Mouse (Mus musculus) intestine, embryonic 15.5 days (tissue): ENCODE measurements around the gene Gm4553. TPM values are rescaled to one million over a fixed set of nuclear protein-coding genes. Genes with fewer than 3 reads are reported as not detected.
"Not testable (repeated sequence)": the region's sequence is repeated elsewhere in the genome, so short reads cannot be mapped to it uniquely, and the experiment has no call there.

ENCODE experiments used
- ATAC-seq: fragments of 200-750 bp; cut with Nextera tagmentation; 2 replicates; pipeline ENCODE4 v1.8.0; 2017; ENCODE audit warnings: moderate TSS enrichment, moderate library complexity
- H3K27ac ChIP-seq: fragments of 300-500 bp; sonication (generic); 2 replicates; pipeline ENCODE4 v1.5.1; 2015; ENCODE audit warnings: mild to moderate bottlenecking, inconsistent platforms
- H3K27me3 ChIP-seq: fragments of 300-500 bp; sonication (generic); replicated peaks from 2 replicates; pipeline ENCODE4 v1.6.1; 2015; ENCODE audit warnings: inconsistent platforms
- H3K36me3 ChIP-seq: fragments of 300-500 bp; sonication (generic); 2 replicates; pipeline ENCODE4 v1.6.1; 2015; ENCODE audit warnings: inconsistent platforms
- H3K4me1 ChIP-seq: fragments of 300-500 bp; sonication (generic); replicated peaks from 2 replicates; pipeline ENCODE4 v1.6.1; 2015; ENCODE audit warnings: inconsistent platforms
- H3K4me2 ChIP-seq: fragments of 300-500 bp; sonication (generic); replicated peaks from 2 replicates; pipeline ENCODE4 v1.6.1; 2015; ENCODE audit warnings: mild to moderate bottlenecking, inconsistent platforms
- H3K4me3 ChIP-seq: fragments of 300-500 bp; sonication (generic); replicated peaks from 2 replicates; pipeline ENCODE4 v1.5.1; 2015; ENCODE audit warnings: inconsistent platforms
- H3K9ac ChIP-seq: fragments of 300-500 bp; sonication (generic); 2 replicates; pipeline ENCODE4 v1.6.1; 2015; ENCODE audit warnings: inconsistent platforms
- H3K9me3 ChIP-seq: fragments of 300-500 bp; sonication (generic); 2 replicates; pipeline ENCODE4 v1.6.1; 2016; ENCODE audit warnings: inconsistent platforms
- WGBS: fragments of 180-500 bp; shearing (Covaris S2); methylation state at CpG from one replicate; pipeline ENCODE4 v1.1.7; 2015; 5-methylcytosine and 5-hydroxymethylcytosine counted together
- polyA plus RNA-seq: library from polyadenylated mRNA; unstranded; fragments of >200 nt; fragmentation: Nextera tagmentation; extraction: Ambion mirVana; gene quantifications from 2 replicates; pipeline ENCODE4 v1.2.1, GENCODE M21; 2015

Gene Gm4553
- polyA plus RNA-seq, 1 experiment from 2014 or later = not detected

GRCm38 (mm10) chr7:142120629-142121028, 44.9 kb downstream of the Gm4553 start, which contains the start of gene Gm45618:
Gene Gm45618 (minus strand): TSS chr7:142120729.
- ATAC-seq, H3K9me3 ChIP-seq, H3K4me2 ChIP-seq, H3K27me3 ChIP-seq, H3K4me1 ChIP-seq, H3K36me3 ChIP-seq, H3K4me3 ChIP-seq, H3K27ac ChIP-seq, H3K9ac ChIP-seq: not testable (repeated sequence)
- WGBS = 78% methylated on average over 1 of the region's 1 CpGs

GRCm38 (mm10) chr7:142119632-142120031, 45.9 kb downstream of the Gm4553 start:
- H3K4me1 ChIP-seq = no peaks in the 10 kb centered on the region
- ATAC-seq = no peak
- H3K9ac ChIP-seq = no peak overlapping the region
- no peak overlapping the region for H3K4me2 ChIP-seq
- no peak overlapping the region for H3K4me3 ChIP-seq
- H3K27me3 ChIP-seq = no peaks in the 10 kb centered on the region
- no peaks in the 10 kb centered on the region for H3K36me3 ChIP-seq
- no peak overlapping the region for H3K27ac ChIP-seq
- 21% methylated on average over 5 of the region's 5 CpGs for WGBS
- no peaks in the 10 kb centered on the region for H3K9me3 ChIP-seq

Other genes starting within 250 kb of the Gm4553 start
- gene Tollip, start 247.2 kb downstream of the Gm4553 start, polyA plus RNA-seq = 43.9 and 46.2 TPM in 2 replicates
- 1.3 and 1.8 TPM in 2 replicates for gene Brsk2, start 216.0 kb downstream of the Gm4553 start, polyA plus RNA-seq
- gene Mob2, start 104.7 kb downstream of the Gm4553 start, polyA plus RNA-seq = 57.8 and 61.8 TPM in 2 replicates
- 6.6 TPM in 2 replicates for gene Dusp8, start 69.9 kb downstream of the Gm4553 start, polyA plus RNA-seq
- not detected in 2 replicates for gene Gm45618, start 45.0 kb downstream of the Gm4553 start, polyA plus RNA-seq
- not detected in 2 replicates for gene Gm39115, start 29.7 kb downstream of the Gm4553 start, polyA plus RNA-seq
- gene Gm45337, start 21.1 kb downstream of the Gm4553 start, polyA plus RNA-seq = not detected in 2 replicates
- not detected in 2 replicates for gene Gm29735, start 8.6 kb downstream of the Gm4553 start, polyA plus RNA-seq
- not detected in 2 replicates for gene Krtap5-2, start 10.3 kb upstream of the Gm4553 start, polyA plus RNA-seq
- gene Gm10153, start 24.6 kb upstream of the Gm4553 start, polyA plus RNA-seq = not detected in 2 replicates
- gene Krtap5-3, start 35.6 kb upstream of the Gm4553 start, polyA plus RNA-seq = not detected in 2 replicates
- not detected in 2 replicates for gene Gm7579, start 46.1 kb upstream of the Gm4553 start, polyA plus RNA-seq
- not detected in 2 replicates for gene Krtap5-5, start 64.2 kb upstream of the Gm4553 start, polyA plus RNA-seq
- not detected in 2 replicates for gene Gm40460, start 75.3 kb upstream of the Gm4553 start, polyA plus RNA-seq
- gene Gm2431, start 92.6 kb upstream of the Gm4553 start, polyA plus RNA-seq = not detected in 2 replicates
- gene Gm4559, start 108.6 kb upstream of the Gm4553 start, polyA plus RNA-seq = not detected in 2 replicates
- gene Krtap5-1, start 131.4 kb upstream of the Gm4553 start, polyA plus RNA-seq = not detected in 2 replicates
- not detected in 2 replicates for gene Krtap5-4, start 137.8 kb upstream of the Gm4553 start, polyA plus RNA-seq
- 1.9 and 2.0 TPM in 2 replicates for gene Ifitm10, start 208.0 kb upstream of the Gm4553 start, polyA plus RNA-seq
- gene Gm49369, start 216.9 kb upstream of the Gm4553 start, polyA plus RNA-seq = 1.2 and 1.9 TPM in 2 replicates
- 282 and 329 TPM in 2 replicates for gene Ctsd, start 222.3 kb upstream of the Gm4553 start, polyA plus RNA-seq